Mouse (Mus musculus): Measurements from ENCODE around the gene Lbhd2.

DNA sequence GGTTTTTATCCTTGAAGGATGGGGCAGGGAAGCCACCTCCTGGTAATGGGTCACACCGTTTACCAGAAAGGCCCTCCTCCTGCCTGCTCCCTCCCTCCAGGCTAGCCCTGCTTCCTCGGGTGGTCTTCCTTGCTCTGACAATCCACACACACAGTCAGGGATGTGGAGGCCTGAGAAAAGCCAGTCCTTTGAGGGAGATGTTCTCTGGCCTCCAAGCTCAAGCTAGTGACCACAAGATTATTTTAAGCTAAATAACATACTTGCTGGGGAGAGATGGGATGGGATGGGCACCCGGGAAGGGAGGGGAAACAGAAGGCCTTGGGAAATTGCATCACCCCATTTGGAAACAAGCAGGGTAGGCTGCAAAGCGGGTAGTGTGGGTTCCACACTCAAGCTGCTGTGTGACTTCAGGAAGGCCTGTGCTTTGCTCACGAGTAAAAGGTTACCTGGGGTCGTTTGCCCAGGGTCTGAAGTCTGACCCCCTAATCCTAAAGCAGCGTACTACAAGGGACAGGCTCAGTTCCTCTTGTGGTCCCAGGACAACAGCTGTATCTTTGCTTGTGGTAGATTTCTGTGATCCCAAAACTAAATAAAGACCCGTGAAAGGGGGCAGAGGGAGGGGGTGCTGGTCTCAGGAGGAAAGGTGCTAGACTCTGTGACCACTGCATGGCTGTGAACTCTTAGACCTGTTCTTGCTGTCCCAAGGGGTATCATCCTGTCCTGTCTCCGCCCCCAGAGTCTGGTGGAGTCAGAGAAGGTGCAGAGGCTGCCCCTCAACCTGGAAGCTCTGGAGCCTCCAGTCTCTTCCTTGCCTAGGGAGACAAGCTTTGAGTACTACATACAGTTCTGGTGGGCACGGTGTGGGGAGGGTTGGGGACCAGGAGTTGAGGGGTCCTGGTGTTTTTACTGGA, 37.6 kb downstream of the Lbhd2 start:
- TF ChIP-seq MAFK (IDR thresholded peaks at IDR 0.05; ENCODE audit: insufficient replicate concordance, low read length) = no peak
- TF ChIP-seq SIN3A (IDR thresholded peaks at IDR 0.05; ENCODE audit: low read length) = no peak
- TF ChIP-seq CTCF (conservative IDR thresholded peaks at IDR 0.05 in 1 of 2, IDR thresholded peaks at IDR 0.05 in 1 of 2; ENCODE audit: low read depth in 2 of 2, low read length in 2 of 2) = no peak
- TF ChIP-seq USF2 (conservative IDR thresholded peaks at IDR 0.05; ENCODE audit: low read depth, low read length) = no peak
- TF ChIP-seq NRF1 (IDR thresholded peaks at IDR 0.05; ENCODE audit: low read depth, low read length) = no peak
- TF ChIP-seq MXI1 (IDR thresholded peaks at IDR 0.05; ENCODE audit: low read depth, low read length) = no peak
- TF ChIP-seq EP300 (IDR thresholded peaks at IDR 0.05; ENCODE audit: low read length) = no peak
- no peak for TF ChIP-seq POLR2A (IDR thresholded peaks at IDR 0.05; ENCODE audit: low read depth, low read length)
